Mouse (Mus musculus): Measurements from ENCODE around the gene Aipl1. TPM values are rescaled to one million over a fixed set of nuclear protein-coding genes. Genes with fewer than 3 reads are reported as not detected.

Aipl1 gene
- polyA plus RNA-seq, 2 experiments: 0.11 TPM

- DNase-seq (ENCODE audit: low read depth in 3 of 3, low spot score in 3 of 3) (no peak), ATAC-seq (ENCODE audit: insufficient read depth) (no peak)
- Histone ChIP-seq H3K4me1 (replicated peaks; ENCODE audit: control insufficient read depth in 2 of 2, insufficient read depth in 2 of 2, low read length in 1 of 2) (0 out of 4 replicates have a peak, but pooled peaks cover 0 to 2% of the 10 kb centered on the region in 2 experiments), H3K4me3 (ENCODE audit: insufficient read depth in 1 of 2, low read depth in 2 of 2, low read length in 2 of 2) (no peak overlapping the region), H3K9ac (replicated peaks) (no peak overlapping the region), H3K9me3 (ENCODE audit: control insufficient read depth, low read length) (no peaks in the 10 kb centered on the region), H3K27ac (no peak overlapping the region), H3K36me3 (replicated peaks; ENCODE audit: control insufficient read depth, insufficient read depth, low read depth) (no peaks in the 10 kb centered on the region), H3K27me3 (ENCODE audit: control insufficient read depth, insufficient read depth, low read length) (peaks cover 13% of the 10 kb centered on the region), H3K4me2 (ENCODE audit: low read depth) (no peak overlapping the region)
- 59% methylated on average over 6 of the region's 6 CpGs for WGBS (ENCODE audit: insufficient replicate concordance)
- no peak for TF ChIP-seq CTCF (IDR thresholded peaks at IDR 0.05; ENCODE audit: low read depth)
- TF ChIP-seq EP300 (IDR thresholded peaks at IDR 0.05; ENCODE audit: low read depth): no peak
Observed at GRCm38 (mm10) chr11:72048730-72049129, 11.4 kb upstream of the Aipl1 start.

GRCm38 (mm10) chr11:72044231-72044630, 6.9 kb upstream of the Aipl1 start:
- H3K4me2 ChIP-seq (ENCODE audit: low read depth): no peak overlapping the region

GRCm38 (mm10) chr11:72042631-72043030, 5.3 kb upstream of the Aipl1 start:
- Histone ChIP-seq H3K4me1 (replicated peaks; ENCODE audit: control insufficient read depth in 2 of 2, insufficient read depth in 2 of 2, low read length in 1 of 2) (peaks cover 0 to 11% of the 10 kb centered on the region in 2 experiments; a peak in 2 of 4 replicates), H3K36me3 (replicated peaks; ENCODE audit: control insufficient read depth, insufficient read depth, low read depth) (no peaks in the 10 kb centered on the region), H3K27ac (no peak overlapping the region), H3K9me3 (ENCODE audit: control insufficient read depth, low read length) (no peaks in the 10 kb centered on the region), H3K9ac (replicated peaks) (peak overlapping the region; percentile 12), H3K27me3 (ENCODE audit: control insufficient read depth, insufficient read depth, low read length) (no peaks in the 10 kb centered on the region), H3K4me3 (ENCODE audit: insufficient read depth in 1 of 2, low read depth in 2 of 2, low read length in 2 of 2) (peak overlapping the region; percentile 59 to 66), H3K4me2 (ENCODE audit: low read depth) (peak overlapping the region; percentile 79)
- WGBS (ENCODE audit: insufficient replicate concordance): 3% methylated on average over 14 of the region's 14 CpGs
- no peak for TF ChIP-seq CTCF (IDR thresholded peaks at IDR 0.05; ENCODE audit: low read depth)
- DNase-seq (ENCODE audit: low read depth in 3 of 3, low spot score in 3 of 3) (no peak), ATAC-seq (ENCODE audit: insufficient read depth) (peak; percentile 9; the same call in 1 of the 2 replicates)

More at GRCm38 (mm10) chr11:72044231-72044630, 6.9 kb upstream of the Aipl1 start:
- Histone ChIP-seq H3K9ac (replicated peaks) (no peak overlapping the region), H3K9me3 (ENCODE audit: control insufficient read depth, low read length) (no peaks in the 10 kb centered on the region), H3K4me1 (replicated peaks; ENCODE audit: control insufficient read depth in 2 of 2, insufficient read depth in 2 of 2, low read length in 1 of 2) (peaks cover 0 to 11% of the 10 kb centered on the region in 2 experiments; a peak in 2 of 4 replicates), H3K27ac (no peak overlapping the region), H3K4me3 (ENCODE audit: insufficient read depth in 1 of 2, low read depth in 2 of 2, low read length in 2 of 2) (no peak overlapping the region), H3K36me3 (replicated peaks; ENCODE audit: control insufficient read depth, insufficient read depth, low read depth) (no peaks in the 10 kb centered on the region), H3K27me3 (ENCODE audit: control insufficient read depth, insufficient read depth, low read length) (no peaks in the 10 kb centered on the region)
- DNase-seq (ENCODE audit: low read depth in 3 of 3, low spot score in 3 of 3) (no peak), ATAC-seq (ENCODE audit: insufficient read depth) (no peak)
- TF ChIP-seq CTCF (IDR thresholded peaks at IDR 0.05; ENCODE audit: low read depth) (no peak), EP300 (IDR thresholded peaks at IDR 0.05; ENCODE audit: low read depth) (no peak)
- 55% methylated on average over 3 of the region's 3 CpGs for WGBS (ENCODE audit: insufficient replicate concordance)

GRCm38 (mm10) chr11:72041768-72042607, 4.7 kb upstream of the Aipl1 start, which contains the start of gene Pimreg:
Pimreg (plus strand) TSS chr11:72042032.
- no peaks in the 10 kb centered on the region for H3K36me3 ChIP-seq (replicated peaks; ENCODE audit: control insufficient read depth, insufficient read depth, low read depth)
- H3K9me3 ChIP-seq (ENCODE audit: control insufficient read depth, low read length): no peaks in the 10 kb centered on the region
- H3K9ac ChIP-seq (replicated peaks): peak within 1 kb of the TSS; percentile 38
- peaks cover 0 to 11% of the 10 kb centered on the region in 2 experiments; a peak in 2 of 4 replicates for H3K4me1 ChIP-seq (replicated peaks; ENCODE audit: control insufficient read depth in 2 of 2, insufficient read depth in 2 of 2, low read length in 1 of 2)
- DNase-seq (ENCODE audit: low read depth in 3 of 3, low spot score in 3 of 3): peak; percentile 47 to 60 (median 57)
- H3K4me3 ChIP-seq (ENCODE audit: insufficient read depth in 1 of 2, low read depth in 2 of 2, low read length in 2 of 2): peak within 1 kb of the TSS; percentile 59 to 66
- peak; percentile 78 for ATAC-seq (ENCODE audit: insufficient read depth)
- H3K4me2 ChIP-seq (ENCODE audit: low read depth): peak within 1 kb of the TSS; percentile 79
- no peak for TF ChIP-seq EP300 (IDR thresholded peaks at IDR 0.05; ENCODE audit: low read depth)
- TF ChIP-seq CTCF (IDR thresholded peaks at IDR 0.05; ENCODE audit: low read depth): no peak
- WGBS (ENCODE audit: insufficient replicate concordance): under 1% methylated on average over 52 of the region's 52 CpGs
- H3K27ac ChIP-seq: no peak within 1 kb of the TSS
- H3K27me3 ChIP-seq (ENCODE audit: control insufficient read depth, insufficient read depth, low read length): no peaks in the 10 kb centered on the region

GRCm38 (mm10) chr11:72041290-72041767, 4.0 kb upstream of the Aipl1 start:
- no peak for DNase-seq (ENCODE audit: low read depth in 3 of 3, low spot score in 3 of 3)
- no peaks in the 10 kb centered on the region for H3K27me3 ChIP-seq (ENCODE audit: control insufficient read depth, insufficient read depth, low read length)
- WGBS (ENCODE audit: insufficient replicate concordance): 4% methylated on average over 6 of the region's 6 CpGs
- H3K4me3 ChIP-seq (ENCODE audit: insufficient read depth in 1 of 2, low read depth in 2 of 2, low read length in 2 of 2): peak overlapping the region; percentile 58 to 59
- peak overlapping the region; percentile 79 for H3K4me2 ChIP-seq (ENCODE audit: low read depth)
- H3K9ac ChIP-seq (replicated peaks): no peak overlapping the region
- no peak for ATAC-seq (ENCODE audit: insufficient read depth)
- peaks cover 0 to 11% of the 10 kb centered on the region in 2 experiments; a peak in 2 of 4 replicates for H3K4me1 ChIP-seq (replicated peaks; ENCODE audit: control insufficient read depth in 2 of 2, insufficient read depth in 2 of 2, low read length in 1 of 2)
- H3K36me3 ChIP-seq (replicated peaks; ENCODE audit: control insufficient read depth, insufficient read depth, low read depth): no peaks in the 10 kb centered on the region
- no peak overlapping the region for H3K27ac ChIP-seq
- H3K9me3 ChIP-seq (ENCODE audit: control insufficient read depth, low read length): no peaks in the 10 kb centered on the region
- TF ChIP-seq EP300 (IDR thresholded peaks at IDR 0.05; ENCODE audit: low read depth): no peak
- no peak for TF ChIP-seq CTCF (IDR thresholded peaks at IDR 0.05; ENCODE audit: low read depth)
